Mouse (Mus musculus): ENCODE measurements around the gene Eri3. TPM values are rescaled to one million over a fixed set of nuclear protein-coding genes. Genes with fewer than 3 reads are reported as not detected.

Gene Eri3
- polyA plus RNA-seq, 1 experiment from 2014 or later, result 195 TPM

DNA sequence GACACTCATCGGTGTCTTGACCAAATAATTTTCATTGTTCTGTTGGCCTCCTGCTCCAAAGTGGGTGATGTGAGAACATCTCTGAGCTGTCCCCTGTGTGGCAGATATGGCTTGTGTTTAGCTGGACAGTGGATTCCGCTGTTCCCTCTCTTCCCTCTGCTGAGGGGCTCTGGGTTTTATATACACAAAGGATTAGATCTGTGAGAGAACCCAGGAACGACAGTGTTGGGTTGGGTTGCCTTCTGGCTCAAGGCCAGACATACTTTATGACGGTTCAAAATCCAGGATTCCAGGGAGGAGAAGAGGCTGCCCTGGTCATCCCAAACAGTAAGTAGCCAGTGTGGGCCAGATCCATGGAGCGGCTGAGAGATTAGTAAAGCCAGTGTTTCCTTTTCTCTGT is 83.4 kb downstream of the Eri3 start:
- Histone ChIP-seq H3K27ac (no peak overlapping the region), H3K9me3 (no peaks in the 10 kb centered on the region), H3K36me3 (no peaks in the 10 kb centered on the region), H3K27me3 (0 out of 2 replicates have a peak, but pooled peaks cover under 1% of the 10 kb centered on the region), H3K4me2 (replicated peaks) (no peak overlapping the region), H3K4me1 (replicated peaks) (peaks cover 61% of the 10 kb centered on the region), H3K9ac (replicated peaks) (no peak overlapping the region), H3K4me3 (replicated peaks) (no peak overlapping the region)
- ATAC-seq, result no peak
- WGBS, result 72% methylated on average over 5 of the region's 5 CpGs

DNA sequence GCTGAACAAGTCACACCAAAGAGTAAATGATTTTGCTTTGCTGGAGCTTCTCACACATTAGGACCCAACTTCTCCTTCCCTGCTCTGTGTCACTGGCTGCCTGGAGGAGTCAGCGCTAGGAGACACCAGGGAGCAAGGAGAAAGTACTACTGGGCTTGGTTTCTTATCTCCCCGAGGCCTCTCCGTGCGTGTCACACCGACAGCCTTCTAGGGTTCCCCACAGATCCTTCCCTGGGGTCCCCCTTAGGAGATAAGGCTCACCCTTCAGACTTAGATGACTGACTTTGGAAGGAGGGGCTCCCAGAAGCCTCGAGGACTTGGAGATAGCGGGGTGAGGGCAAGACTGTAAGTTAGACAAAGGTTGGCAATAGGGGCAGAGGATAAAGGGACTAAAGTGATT is 84.5 kb downstream of the Eri3 start:
- 84% methylated on average over 7 of the region's 7 CpGs for WGBS
- ATAC-seq, result no peak
- Histone ChIP-seq H3K36me3 (no peaks in the 10 kb centered on the region), H3K4me3 (replicated peaks) (no peak overlapping the region), H3K27ac (no peak overlapping the region), H3K9ac (replicated peaks) (no peak overlapping the region), H3K4me1 (replicated peaks) (peaks cover 57% of the 10 kb centered on the region), H3K27me3 (0 out of 2 replicates have a peak, but pooled peaks cover 4% of the 10 kb centered on the region), H3K9me3 (no peaks in the 10 kb centered on the region), H3K4me2 (replicated peaks) (no peak overlapping the region)

DNA sequence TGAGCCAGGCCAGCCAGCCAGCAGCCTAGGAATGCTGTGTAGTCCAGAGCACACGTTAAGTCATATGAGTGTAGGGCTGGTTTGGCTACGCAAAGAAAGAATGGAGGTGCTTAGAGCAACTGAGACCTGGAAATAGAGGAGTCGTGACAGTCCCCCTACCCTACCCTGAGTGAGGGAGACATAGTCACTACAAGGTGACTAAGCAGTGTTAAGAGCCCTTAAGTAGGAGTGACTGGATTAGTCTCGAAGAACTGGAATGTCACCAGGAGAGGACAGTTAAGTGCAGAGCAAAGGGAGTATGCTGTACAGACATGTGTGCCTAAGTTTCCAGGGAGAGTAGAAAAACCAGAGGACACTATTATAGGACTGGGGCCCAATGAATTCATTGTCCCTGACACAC is 86.0 kb downstream of the Eri3 start:
- 0 out of 2 replicates have a peak, but pooled peaks have one; percentile 32 for ATAC-seq
- Histone ChIP-seq H3K4me1 (replicated peaks) (peaks cover 46% of the 10 kb centered on the region), H3K4me2 (replicated peaks) (no peak overlapping the region), H3K9me3 (no peaks in the 10 kb centered on the region), H3K9ac (replicated peaks) (no peak overlapping the region), H3K36me3 (peaks cover 1% of the 10 kb centered on the region; the same call in 1 of the 2 replicates), H3K27me3 (0 out of 2 replicates have a peak, but pooled peaks cover 4% of the 10 kb centered on the region), H3K27ac (peak overlapping the region; percentile 80), H3K4me3 (replicated peaks) (no peak overlapping the region)
- WGBS, result 76% methylated on average over 4 of the region's 4 CpGs

DNA sequence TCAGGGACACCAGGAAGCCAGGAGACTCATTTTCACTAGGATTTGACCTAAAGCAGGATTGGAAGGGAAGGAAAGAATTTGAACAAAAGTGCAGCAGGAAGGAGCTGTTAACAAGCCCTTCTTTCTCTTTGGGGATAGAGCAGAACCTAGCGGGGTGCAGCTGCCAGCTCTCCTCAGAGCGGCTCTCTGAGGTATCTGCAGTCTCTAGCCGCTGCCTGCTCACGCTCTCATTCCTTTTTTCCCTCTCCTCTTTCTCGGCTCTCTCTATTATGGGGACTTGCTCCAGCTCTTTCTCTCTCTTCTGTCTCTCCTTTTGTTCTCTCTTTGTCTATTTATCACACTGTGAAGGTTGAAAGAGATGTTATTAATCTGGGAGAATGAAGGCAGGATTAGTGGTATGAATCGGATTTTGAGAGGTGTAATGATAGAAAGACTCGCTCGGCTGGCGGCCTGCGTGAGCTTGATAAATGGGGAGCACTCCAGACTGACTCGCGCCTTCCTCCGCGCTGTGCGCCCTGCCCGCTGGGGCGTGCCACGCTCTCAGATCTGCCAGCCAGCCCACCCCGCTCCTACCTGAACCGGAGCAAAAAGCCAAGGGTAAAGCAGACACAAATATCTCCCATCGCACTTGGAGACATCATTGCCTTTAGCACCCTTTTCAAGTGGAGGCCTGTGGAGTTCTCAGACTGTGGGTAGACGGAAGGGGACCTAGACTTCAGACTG is 86.9 kb downstream of the Eri3 start:
- 0 out of 2 replicates have a peak, but pooled peaks cover 8% of the 10 kb centered on the region for H3K27me3 ChIP-seq
- no peak overlapping the region for H3K4me3 ChIP-seq (replicated peaks)
- peak overlapping the region; percentile 80 for H3K27ac ChIP-seq
- H3K4me1 ChIP-seq (replicated peaks), result peaks cover 46% of the 10 kb centered on the region
- ATAC-seq, result peak; percentile 66
- peak overlapping the region; percentile 46; the same call in 1 of the 2 replicates for H3K9ac ChIP-seq (replicated peaks)
- WGBS, result 18% methylated on average over 22 of the region's 22 CpGs
- H3K36me3 ChIP-seq, result peaks cover 5% of the 10 kb centered on the region; the same call in 1 of the 2 replicates
- peak overlapping the region; percentile 25; the same call in 1 of the 2 replicates for H3K4me2 ChIP-seq (replicated peaks)
- H3K9me3 ChIP-seq, result no peaks in the 10 kb centered on the region

DNA sequence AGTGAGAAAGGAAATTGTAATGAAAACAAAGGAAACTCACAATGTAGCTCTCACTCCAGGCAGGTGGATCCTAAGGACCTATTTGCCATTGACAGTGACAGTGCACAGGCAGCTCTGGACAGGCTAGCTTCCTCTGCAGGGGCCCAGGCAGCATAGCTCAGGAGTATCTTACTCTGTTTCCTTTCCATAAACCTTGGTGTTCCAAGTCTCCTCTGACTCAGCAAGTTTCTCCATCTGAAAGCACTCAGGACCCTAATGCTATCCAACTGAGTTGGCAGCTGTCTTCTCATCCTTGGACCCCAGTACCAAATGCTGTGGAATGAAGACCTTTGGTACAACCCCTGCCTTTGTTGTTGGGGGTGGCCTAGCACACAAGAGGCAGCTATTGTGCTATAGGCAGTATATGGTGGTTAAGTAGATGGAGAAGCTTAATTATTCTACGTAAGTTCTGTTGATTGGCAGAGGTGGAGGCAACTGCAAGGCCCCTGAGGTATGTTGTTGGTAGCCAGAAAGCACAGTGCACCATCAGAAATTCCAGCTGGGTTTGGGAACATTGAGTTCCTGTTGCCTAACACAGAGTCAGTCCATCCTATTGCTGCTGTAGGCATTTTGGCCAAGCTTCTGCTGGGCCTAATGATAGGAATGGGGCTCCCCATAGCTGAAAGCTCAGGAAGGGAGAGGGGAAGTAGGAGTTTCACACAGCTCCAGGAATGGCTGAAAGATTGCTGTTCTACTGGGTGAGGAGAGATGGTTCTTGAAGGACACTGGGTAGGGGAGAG is 90.9 kb downstream of the Eri3 start:
- Histone ChIP-seq H3K9ac (replicated peaks) (no peak overlapping the region), H3K27me3 (0 out of 2 replicates have a peak, but pooled peaks cover 11% of the 10 kb centered on the region), H3K4me3 (replicated peaks) (no peak overlapping the region), H3K27ac (no peak overlapping the region), H3K4me2 (replicated peaks) (no peak overlapping the region), H3K36me3 (peaks cover 5% of the 10 kb centered on the region; the same call in 1 of the 2 replicates), H3K4me1 (replicated peaks) (peaks cover 51% of the 10 kb centered on the region), H3K9me3 (no peaks in the 10 kb centered on the region)
- no peak for ATAC-seq
- 97% methylated on average over 1 of the region's 1 CpGs for WGBS

DNA sequence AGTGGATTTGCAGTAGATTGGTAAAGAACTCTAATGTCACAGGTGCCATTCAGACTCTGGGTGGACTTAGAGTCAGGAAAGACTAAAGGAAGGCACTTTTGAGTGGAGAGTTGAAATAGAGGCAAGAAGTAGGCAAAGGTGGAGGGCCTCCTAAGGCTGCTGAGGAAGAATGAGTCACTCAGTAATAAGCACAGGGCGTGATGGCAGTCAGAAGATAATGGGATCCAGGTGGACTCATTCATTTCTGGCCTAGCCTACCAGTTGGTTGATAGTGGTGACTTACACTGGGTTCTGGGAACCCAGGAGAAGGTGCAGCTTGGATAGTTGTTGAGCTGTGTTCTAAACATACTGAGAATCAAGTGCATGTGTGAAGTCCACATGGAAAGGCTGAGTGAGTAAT is 91.6 kb downstream of the Eri3 start:
- H3K4me3 ChIP-seq (replicated peaks), result no peak overlapping the region
- 97% methylated on average over 1 of the region's 1 CpGs for whole genome bisulfite sequencing
- no peak overlapping the region for H3K27ac ChIP-seq
- H3K9ac ChIP-seq (replicated peaks), result no peak overlapping the region
- 0 out of 2 replicates have a peak, but pooled peaks cover 11% of the 10 kb centered on the region for H3K27me3 ChIP-seq
- H3K4me1 ChIP-seq (replicated peaks), result peaks cover 51% of the 10 kb centered on the region
- no peak overlapping the region for H3K4me2 ChIP-seq (replicated peaks)
- peaks cover 5% of the 10 kb centered on the region; the same call in 1 of the 2 replicates for H3K36me3 ChIP-seq
- H3K9me3 ChIP-seq, result no peaks in the 10 kb centered on the region
- no peak for ATAC-seq

DNA sequence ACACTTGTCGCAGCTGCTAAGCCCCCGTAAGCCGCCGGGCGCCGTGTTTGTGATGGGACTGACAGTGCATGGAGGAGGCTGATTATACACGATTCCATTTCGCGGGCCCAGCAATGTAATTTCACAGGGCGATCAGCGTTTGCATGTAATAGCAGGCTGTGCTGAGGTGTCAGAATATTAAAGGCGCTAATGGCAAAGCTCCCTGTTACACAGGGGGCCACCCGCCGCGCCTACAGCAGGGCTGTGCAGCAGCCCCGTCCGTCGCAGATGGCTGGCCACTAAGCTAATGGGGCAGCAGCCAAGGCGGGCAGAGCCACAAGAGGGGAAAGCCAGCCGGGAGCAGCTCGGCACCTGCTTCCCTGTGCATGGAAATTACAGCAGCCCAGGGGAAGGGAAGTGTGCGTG is 94.9 kb downstream of the Eri3 start:
- 5% methylated on average over 22 of the region's 22 CpGs for WGBS
- peaks cover 10% of the 10 kb centered on the region; the same call in 1 of the 2 replicates for H3K36me3 ChIP-seq
- H3K4me3 ChIP-seq (replicated peaks), result no peak overlapping the region; the same call in 1 of the 2 replicates
- H3K27ac ChIP-seq, result peak overlapping the region; percentile 91
- ATAC-seq, result peak; percentile 90
- H3K4me2 ChIP-seq (replicated peaks), result peak overlapping the region; percentile 43
- H3K4me1 ChIP-seq (replicated peaks), result peaks cover 67% of the 10 kb centered on the region
- peak overlapping the region; percentile 45 for H3K9ac ChIP-seq (replicated peaks)
- H3K9me3 ChIP-seq, result no peaks in the 10 kb centered on the region
- 0 out of 2 replicates have a peak, but pooled peaks cover 7% of the 10 kb centered on the region for H3K27me3 ChIP-seq

DNA sequence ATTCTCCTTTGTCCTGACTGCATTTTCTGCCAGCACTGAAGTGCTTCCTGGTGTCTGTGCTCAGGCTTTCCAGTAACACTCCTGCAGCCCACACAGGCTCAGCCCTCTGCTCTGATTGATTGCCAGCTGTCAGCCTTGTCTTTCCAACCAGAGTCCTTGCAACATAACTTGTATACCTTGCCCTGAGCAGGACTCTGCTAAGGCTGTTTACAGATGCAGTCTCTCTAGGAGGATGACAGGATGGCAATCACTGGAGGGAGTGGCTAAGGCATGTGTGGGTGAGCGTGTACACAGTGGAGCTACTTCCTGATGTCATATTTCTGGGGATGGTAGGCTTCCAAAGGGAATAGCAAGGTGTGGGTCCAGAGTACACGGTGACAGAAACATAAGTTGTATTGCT is 95.7 kb downstream of the Eri3 start:
- Histone ChIP-seq H3K4me2 (replicated peaks) (peak overlapping the region; percentile 43), H3K27me3 (0 out of 2 replicates have a peak, but pooled peaks cover 7% of the 10 kb centered on the region), H3K36me3 (0 out of 2 replicates have a peak, but pooled peaks cover 10% of the 10 kb centered on the region), H3K9ac (replicated peaks) (peak overlapping the region; percentile 45), H3K9me3 (no peaks in the 10 kb centered on the region), H3K27ac (peak overlapping the region; percentile 91), H3K4me1 (replicated peaks) (peaks cover 69% of the 10 kb centered on the region), H3K4me3 (replicated peaks) (no peak overlapping the region)
- whole genome bisulfite sequencing, result 66% methylated on average over 2 of the region's 2 CpGs
- peak; percentile 16; the same call in 1 of the 2 replicates for ATAC-seq

DNA sequence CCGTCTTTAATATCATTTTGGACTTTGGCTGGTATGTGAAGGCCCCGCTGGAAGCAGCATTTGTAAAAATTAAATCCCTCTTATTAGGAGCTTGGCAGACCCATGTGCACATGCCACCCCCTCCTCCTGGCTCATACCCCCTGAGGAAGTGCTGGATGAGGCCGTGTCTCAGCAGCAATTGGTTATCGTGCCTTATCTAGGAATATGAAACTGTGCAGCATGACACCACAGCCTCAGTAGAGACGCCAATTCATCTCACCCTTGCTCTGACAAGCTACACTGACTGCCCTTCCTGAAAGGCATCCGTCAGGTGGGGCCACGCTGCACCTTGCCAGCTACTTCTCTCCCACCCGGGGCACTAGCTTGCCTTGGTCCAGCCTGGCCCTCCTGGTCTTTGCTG is 96.3 kb downstream of the Eri3 start:
- peaks cover 74% of the 10 kb centered on the region for H3K4me1 ChIP-seq (replicated peaks)
- H3K9me3 ChIP-seq, result no peaks in the 10 kb centered on the region
- H3K9ac ChIP-seq (replicated peaks), result peak overlapping the region; percentile 45; the same call in 1 of the 2 replicates
- peak; percentile 19 for ATAC-seq
- 0 out of 2 replicates have a peak, but pooled peaks cover 5% of the 10 kb centered on the region for H3K27me3 ChIP-seq
- 34% methylated on average over 8 of the region's 8 CpGs for WGBS
- peak overlapping the region; percentile 34 for H3K4me2 ChIP-seq (replicated peaks)
- H3K27ac ChIP-seq, result peak overlapping the region; percentile 91
- no peak overlapping the region for H3K4me3 ChIP-seq (replicated peaks)
- H3K36me3 ChIP-seq, result 0 out of 2 replicates have a peak, but pooled peaks cover 5% of the 10 kb centered on the region

DNA sequence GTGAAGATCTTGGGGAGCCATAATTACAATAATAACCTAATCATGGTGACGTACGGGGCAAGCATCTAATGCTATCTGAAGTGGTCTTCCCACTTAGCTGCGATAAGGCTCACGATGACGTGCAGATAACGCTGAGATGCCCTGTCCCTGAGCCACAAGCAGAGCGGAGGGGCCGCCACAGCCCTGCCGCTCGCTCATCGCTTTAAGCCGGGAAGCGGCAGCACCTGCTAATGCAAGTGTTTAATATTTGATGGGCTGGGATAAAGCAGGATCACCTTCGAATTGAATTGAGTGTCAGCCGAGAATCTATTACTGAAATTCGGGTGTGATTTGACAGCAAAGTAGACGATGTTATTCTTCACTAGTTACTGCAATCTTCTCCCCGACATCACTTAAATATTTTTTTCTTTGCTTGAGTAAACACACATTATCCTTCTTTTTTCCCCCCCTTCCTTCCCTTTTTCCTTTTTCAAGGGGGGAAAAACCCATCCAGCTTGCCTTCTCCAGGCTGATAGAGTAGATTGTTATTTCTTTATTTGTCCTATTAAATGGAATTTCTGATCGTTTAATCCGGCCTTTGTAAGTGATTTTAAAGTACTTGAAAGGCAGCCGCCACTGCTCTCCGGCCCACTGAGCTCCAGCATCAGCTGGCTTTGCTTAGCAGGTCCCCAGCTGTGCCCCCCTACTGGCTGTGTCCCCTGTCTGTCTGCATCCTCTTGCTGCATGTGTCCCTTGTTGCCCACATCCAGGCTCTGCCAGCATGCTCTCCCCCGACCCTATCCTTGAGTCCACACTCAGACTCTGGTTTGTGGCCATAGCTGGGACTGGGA is 97.0 kb downstream of the Eri3 start:
- 0 out of 2 replicates have a peak, but pooled peaks cover 5% of the 10 kb centered on the region for H3K36me3 ChIP-seq
- peak overlapping the region; percentile 34 for H3K4me2 ChIP-seq (replicated peaks)
- 14% methylated on average over 23 of the region's 23 CpGs for WGBS
- H3K9ac ChIP-seq (replicated peaks), result peak overlapping the region; percentile 45; the same call in 1 of the 2 replicates
- 0 out of 2 replicates have a peak, but pooled peaks cover 3% of the 10 kb centered on the region for H3K27me3 ChIP-seq
- peak overlapping the region; percentile 91 for H3K27ac ChIP-seq
- no peaks in the 10 kb centered on the region for H3K9me3 ChIP-seq
- no peak overlapping the region for H3K4me3 ChIP-seq (replicated peaks)
- ATAC-seq, result 0 out of 2 replicates have a peak, but pooled peaks have one; percentile 10
- H3K4me1 ChIP-seq (replicated peaks), result peaks cover 80% of the 10 kb centered on the region

DNA sequence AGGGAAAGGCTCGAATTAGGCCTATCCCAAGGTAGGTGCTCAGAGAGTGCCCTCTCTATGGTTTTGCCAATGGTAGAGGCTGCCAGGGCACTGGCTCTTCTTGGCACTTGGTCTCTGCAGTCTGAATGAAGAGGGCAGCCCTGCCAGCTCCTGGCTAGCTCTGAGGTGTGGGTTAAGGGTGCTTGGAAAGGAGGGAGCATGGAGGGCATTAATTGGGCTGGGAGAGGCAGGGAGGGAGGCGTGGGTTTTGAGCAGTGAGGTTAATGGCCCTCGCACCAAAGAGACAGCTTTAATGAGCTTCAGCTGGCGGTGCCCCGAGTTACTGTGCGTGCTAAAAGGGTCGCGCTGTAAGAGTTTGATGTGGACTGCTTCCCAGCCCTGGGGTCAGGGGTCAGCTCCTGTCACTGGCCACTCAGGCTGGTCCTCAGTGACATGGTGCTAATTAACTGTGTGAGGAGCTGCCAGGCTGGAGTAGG is 101.5 kb downstream of the Eri3 start:
- Histone ChIP-seq H3K27me3 (no peaks in the 10 kb centered on the region), H3K4me1 (replicated peaks) (peaks cover 91% of the 10 kb centered on the region), H3K36me3 (0 out of 2 replicates have a peak, but pooled peaks cover 5% of the 10 kb centered on the region), H3K4me3 (replicated peaks) (no peak overlapping the region), H3K9ac (replicated peaks) (no peak overlapping the region), H3K9me3 (no peaks in the 10 kb centered on the region), H3K27ac (peak overlapping the region; percentile 60), H3K4me2 (replicated peaks) (no peak overlapping the region)
- WGBS, result 18% methylated on average over 8 of the region's 8 CpGs
- ATAC-seq, result no peak
